Mouse (Mus musculus) cerebellum, adult 2 months (tissue): ENCODE measurements at regions not wholly inside any gene's neighbourhood (a gene's known extent, or its start where the extent isn't known, plus 50 kb on each side); places are given as distances from the start of the nearest gene placed in this dataset.
A peak's percentile ranks its signal among the peaks of the same experiment; 100 is the strongest.

Experiments
- DNase-seq, 2 experiments: peaks; one replicate each; pipeline ENCODE4 v3.0.0; 2021
- H3K27ac ChIP-seq: fragments of 200-500 bp; 2 replicates; pipeline ENCODE4 v1.5.1; 2012; ENCODE audit warnings: low read length, control low read depth, inconsistent platforms; ENCODE audit not compliant: insufficient read depth
- H3K27me3 ChIP-seq: fragments of 200-500 bp; 2 replicates; pipeline ENCODE4 v1.6.1; 2012; ENCODE audit warnings: inconsistent platforms, mild to moderate bottlenecking, low read length, moderate library complexity; ENCODE audit not compliant: control insufficient read depth, insufficient read depth
- H3K4me1 ChIP-seq: fragments of 200-500 bp; 2 replicates; pipeline ENCODE4 v1.6.1; 2011; ENCODE audit warnings: low read length; ENCODE audit not compliant: control insufficient read depth, insufficient read depth
- H3K4me3 ChIP-seq: fragments of 200-500 bp; replicated peaks from 2 replicates; pipeline ENCODE3; 2011; ENCODE audit warnings: mild to moderate bottlenecking, low read depth, low read length, control low read depth; ENCODE audit not compliant: insufficient read depth
- CTCF ChIP-seq: fragments of 200-500 bp; IDR thresholded peaks from 2 replicates; pipeline ENCODE4 v1.5.1; 2011; ENCODE audit warnings: low read depth, mild to moderate bottlenecking, control low read depth, low read length, moderate library complexity, borderline replicate concordance; ENCODE audit not compliant: insufficient read depth
- POLR2A ChIP-seq: fragments of 200-500 bp; IDR thresholded peaks from 2 replicates; pipeline ENCODE4 v1.6.1; 2011; ENCODE audit warnings: low read length, control low read depth, borderline replicate concordance; ENCODE audit not compliant: insufficient read depth
- whole genome bisulfite sequencing: fragments of 180-500 bp; shearing (Covaris S2); methylation state at CpG from one replicate; pipeline ENCODE4 v1.1.7; 2018; 5-methylcytosine and 5-hydroxymethylcytosine counted together

DNA sequence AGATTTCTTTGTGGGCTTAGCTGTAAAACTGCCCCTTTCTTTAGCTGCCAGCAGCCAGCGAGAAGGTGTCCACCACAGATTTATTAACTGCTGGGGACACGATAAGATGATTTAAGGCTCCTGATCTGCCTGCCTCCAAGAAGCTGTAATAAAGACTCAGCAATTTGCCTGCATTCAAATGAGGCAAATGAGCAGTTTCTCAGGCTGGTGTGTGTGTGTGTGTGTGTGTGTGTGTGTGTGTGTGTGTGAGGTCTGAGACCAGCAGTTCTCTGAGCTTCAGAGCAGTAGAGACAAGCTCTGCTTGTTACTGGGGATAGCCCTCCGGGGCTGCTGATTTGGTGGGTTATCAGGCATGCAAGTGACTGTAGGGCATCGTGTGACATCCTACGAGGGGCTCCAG is 139.2 kb upstream of the Lrfn2 start:
- Histone ChIP-seq H3K4me1 (no peaks in the 10 kb centered on the region), H3K4me3 (no peak overlapping the region), H3K27me3 (no peaks in the 10 kb centered on the region), H3K27ac (no peak overlapping the region)
- TF ChIP-seq POLR2A, result no peak
- no peak for TF ChIP-seq CTCF
- no peak for DNase-seq
- 88% methylated on average over 5 of the region's 5 CpGs for WGBS

DNA sequence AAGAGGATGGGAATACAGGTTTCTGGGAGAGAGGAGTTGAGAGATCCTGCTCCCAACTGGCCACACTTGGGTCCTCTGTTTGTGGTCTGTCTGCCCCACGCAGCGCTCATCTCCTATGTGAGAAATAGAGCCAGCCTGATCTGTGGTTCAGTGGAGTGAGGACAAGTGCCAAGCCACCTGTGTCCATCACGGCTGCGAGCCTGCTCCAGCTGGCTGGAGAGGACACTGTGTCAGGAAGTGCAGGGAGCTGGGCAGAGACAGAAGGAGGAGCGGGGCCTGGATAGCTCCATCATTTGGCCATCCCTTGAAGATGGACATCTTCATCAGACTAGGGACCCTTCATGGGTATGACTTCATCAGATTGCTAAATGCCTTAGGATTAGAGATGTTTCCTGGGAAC is 136.4 kb upstream of the Lrfn2 start:
- Histone ChIP-seq H3K27ac (no peak overlapping the region), H3K4me1 (no peaks in the 10 kb centered on the region), H3K27me3 (no peaks in the 10 kb centered on the region), H3K4me3 (no peak overlapping the region)
- TF ChIP-seq POLR2A (no peak), CTCF (no peak)
- DNase-seq, result peak; percentile 31 to 55
- 14% methylated on average over 5 of the region's 5 CpGs for WGBS

DNA sequence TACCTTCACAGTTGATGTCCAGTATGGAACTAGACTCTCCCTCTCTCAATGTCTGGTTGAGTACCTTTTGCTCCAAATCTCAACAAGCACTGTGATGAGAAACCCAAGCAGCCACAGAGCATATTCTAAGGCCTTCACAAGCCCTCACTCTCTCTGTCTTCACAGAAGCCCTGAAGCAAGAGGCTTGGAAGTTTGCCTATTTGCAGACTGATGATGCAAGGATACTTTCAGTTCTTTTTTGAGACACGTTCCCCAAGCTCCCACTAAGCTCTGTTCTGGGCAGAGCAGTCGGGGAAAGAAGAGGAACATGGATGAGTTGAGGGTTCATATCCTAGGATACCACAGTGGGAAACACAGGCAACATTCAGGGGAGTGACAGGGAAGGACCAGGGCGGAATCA is 134.0 kb upstream of the Lrfn2 start:
- DNase-seq, result no peak
- WGBS, result 88% methylated on average over 3 of the region's 3 CpGs

DNA sequence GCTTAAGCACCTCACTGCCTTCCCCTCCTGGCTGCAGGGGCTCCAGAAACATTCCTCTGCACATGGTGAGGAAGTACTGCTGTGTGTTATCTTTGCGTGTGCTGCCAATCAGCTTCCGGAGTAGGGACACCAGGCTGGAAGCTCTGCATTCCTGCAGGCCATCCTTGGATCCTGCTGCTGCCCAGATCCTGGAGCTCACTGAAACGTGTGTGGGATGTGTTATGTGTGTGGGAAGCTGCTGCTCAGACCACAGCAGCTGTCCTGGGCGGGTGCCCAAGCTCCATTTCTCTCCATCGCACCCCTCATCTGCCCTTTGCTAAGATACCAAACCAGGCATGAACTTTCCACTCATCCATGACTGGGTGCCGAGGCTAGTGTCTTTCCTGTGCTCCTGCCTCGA is 129.5 kb upstream of the Lrfn2 start:
- Histone ChIP-seq H3K4me1 (no peaks in the 10 kb centered on the region), H3K27ac (no peak overlapping the region), H3K27me3 (no peaks in the 10 kb centered on the region), H3K4me3 (no peak overlapping the region)
- DNase-seq, result no peak
- TF ChIP-seq CTCF (no peak), POLR2A (no peak)
- WGBS, result 21% methylated on average over 7 of the region's 7 CpGs

More for the DNA sequence above, 134.0 kb upstream of the Lrfn2 start:
- Histone ChIP-seq H3K4me3 (no peak overlapping the region), H3K27ac (no peak overlapping the region), H3K4me1 (no peaks in the 10 kb centered on the region), H3K27me3 (no peaks in the 10 kb centered on the region)
- TF ChIP-seq CTCF, result no peak
- TF ChIP-seq POLR2A, result no peak

DNA sequence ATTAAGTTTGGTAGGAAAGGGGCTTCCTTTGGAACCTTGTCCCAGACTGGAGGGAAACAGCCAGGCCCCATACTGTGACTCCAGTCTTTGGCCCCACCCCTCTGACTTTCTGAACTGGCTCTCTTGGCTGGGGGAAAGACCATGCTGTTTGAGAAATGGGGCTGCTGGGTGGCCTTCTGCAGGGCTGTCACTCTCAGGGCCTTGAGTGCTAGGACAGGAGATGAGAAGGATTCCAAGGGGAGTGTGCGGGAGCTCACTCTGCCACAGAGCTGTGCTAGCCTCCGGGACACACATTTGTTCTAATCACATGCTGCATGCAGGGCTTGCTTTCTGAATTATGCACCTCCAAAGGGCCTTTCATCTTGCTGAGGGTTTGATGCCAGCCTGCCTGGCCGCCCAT is 124.3 kb upstream of the Lrfn2 start:
- TF ChIP-seq POLR2A (no peak), CTCF (no peak)
- WGBS, result 79% methylated on average over 3 of the region's 3 CpGs
- no peak overlapping the region for H3K27ac ChIP-seq

DNA sequence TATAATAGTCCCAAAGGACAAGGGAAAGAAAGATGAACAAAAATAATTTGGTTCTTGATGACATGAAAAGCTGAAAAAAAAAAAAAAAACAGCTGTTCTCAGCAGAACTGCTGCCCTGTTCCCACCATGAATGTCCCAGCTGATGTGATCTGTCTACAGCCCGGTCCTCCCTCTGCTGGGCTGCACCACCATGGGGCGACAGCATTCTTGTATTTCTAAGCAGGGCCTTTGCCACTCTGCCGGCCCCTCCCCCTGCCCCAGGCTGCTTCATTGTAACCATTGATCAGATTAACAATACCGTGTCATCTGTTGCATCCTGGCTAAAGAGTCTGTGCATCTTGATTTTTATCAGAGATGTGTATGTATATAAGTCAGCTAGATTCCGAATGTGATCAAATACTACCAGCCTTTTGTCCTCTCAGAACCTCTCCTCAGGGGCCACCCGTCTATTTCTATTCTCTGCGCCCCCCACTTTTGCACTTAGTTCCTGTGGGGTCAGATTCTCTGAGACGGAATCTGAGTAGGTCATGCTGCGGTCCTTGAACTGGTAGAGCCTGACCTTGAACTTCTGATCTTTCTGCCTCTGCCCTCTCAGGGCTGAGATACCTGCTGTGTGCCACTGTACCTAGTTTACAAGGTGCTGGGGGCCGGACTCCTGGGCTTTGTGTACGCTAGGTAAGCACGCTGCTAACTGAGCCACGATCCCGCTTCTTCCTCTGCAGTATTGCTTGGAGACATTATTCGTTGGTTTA is 117.2 kb upstream of the Lrfn2 start:
- Histone ChIP-seq H3K4me1 (no peaks in the 10 kb centered on the region), H3K4me3 (no peak overlapping the region), H3K27me3 (no peaks in the 10 kb centered on the region), H3K27ac (no peak overlapping the region)
- no peak for TF ChIP-seq POLR2A
- 57% methylated on average over 15 of the region's 15 CpGs for WGBS
- no peak for DNase-seq

More for the DNA sequence above, 124.3 kb upstream of the Lrfn2 start:
- Histone ChIP-seq H3K4me1 (no peaks in the 10 kb centered on the region), H3K4me3 (no peak overlapping the region), H3K27me3 (no peaks in the 10 kb centered on the region)
- no peak for DNase-seq

DNA sequence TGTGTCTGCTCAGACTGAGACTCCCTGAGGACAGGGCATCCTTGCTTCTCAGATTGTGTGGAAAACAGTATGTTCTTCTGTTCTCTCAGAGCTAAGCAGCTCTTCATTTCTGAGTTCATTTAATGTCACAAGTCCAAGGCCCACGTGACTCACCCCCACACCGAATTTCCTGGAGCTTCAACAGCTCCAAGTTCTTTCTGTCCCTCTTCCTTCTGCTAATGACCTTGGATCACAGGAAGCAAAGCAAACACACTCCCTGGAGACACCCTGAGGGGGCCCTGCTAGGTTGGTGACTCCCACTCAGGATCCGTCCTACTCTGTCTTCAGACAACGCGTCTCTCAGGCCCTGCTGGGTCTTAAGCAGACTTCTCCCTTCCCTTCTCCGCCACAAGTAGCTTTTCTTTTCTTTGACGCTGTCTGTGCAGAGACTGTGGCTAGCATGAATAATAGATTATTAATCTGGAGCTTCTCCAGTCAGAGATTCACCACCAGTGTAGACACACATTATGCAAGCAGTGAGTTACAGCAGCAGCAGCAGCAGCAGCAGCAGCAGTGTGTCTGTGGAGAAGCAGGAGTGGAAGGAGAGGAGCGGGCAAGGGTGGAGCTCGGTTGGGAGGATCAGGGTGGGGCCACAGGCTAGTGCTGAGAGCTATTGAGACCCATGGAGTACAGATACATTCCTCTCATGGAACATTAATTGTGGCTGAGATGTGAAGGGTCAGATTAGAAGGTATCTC is 115.4 kb upstream of the Lrfn2 start:
- no peak for TF ChIP-seq POLR2A
- TF ChIP-seq CTCF, result no peak
- Histone ChIP-seq H3K4me1 (no peaks in the 10 kb centered on the region), H3K27ac (no peak overlapping the region), H3K27me3 (no peaks in the 10 kb centered on the region; the same call in 1 of the 2 replicates), H3K4me3 (no peak overlapping the region)
- 67% methylated on average over 9 of the region's 9 CpGs for WGBS
- no peak for DNase-seq

DNA sequence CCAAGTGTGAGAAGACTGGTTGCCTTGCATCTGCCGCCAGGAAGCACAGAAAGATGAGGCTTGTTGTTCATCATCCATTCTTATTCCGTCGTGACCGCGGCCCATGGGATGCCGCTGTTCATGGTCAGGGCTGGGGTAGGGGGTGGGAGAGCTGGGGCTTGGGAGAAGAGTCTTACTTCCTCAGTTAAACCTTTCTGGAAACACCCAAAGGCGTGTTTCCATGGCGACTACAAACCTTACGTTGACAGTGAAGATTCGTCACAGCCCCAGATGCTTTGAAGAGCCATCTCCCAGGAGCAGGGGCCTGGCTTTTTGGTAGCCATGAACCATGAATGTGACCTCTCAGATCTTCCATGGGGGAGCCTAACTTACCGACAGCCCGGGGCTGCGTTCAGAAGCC is 114.6 kb upstream of the Lrfn2 start:
- no peak for TF ChIP-seq POLR2A
- TF ChIP-seq CTCF, result no peak
- no peak for DNase-seq
- Histone ChIP-seq H3K4me1 (no peaks in the 10 kb centered on the region), H3K27ac (no peak overlapping the region), H3K27me3 (no peaks in the 10 kb centered on the region; the same call in 1 of the 2 replicates), H3K4me3 (no peak overlapping the region)
- WGBS, result 60% methylated on average over 13 of the region's 13 CpGs
